Mouse (Mus musculus): ENCODE measurements at regions not wholly inside any gene's neighbourhood (a gene's known extent, or its start where the extent isn't known, plus 50 kb on each side); places are given as distances from the start of the nearest gene placed in this dataset.

- no peak for DNase-seq (ENCODE audit: low spot score)
These were observed 180.2 kb downstream of the Wdr11 start for GRCm38 (mm10) chr7:129771876-129772275.

GRCm38 (mm10) chr7:129772540-129773331 lies 181.1 kb downstream of the Wdr11 start:
- no peak for DNase-seq (ENCODE audit: low spot score)

- no peak for DNase-seq (ENCODE audit: low spot score)
These were observed 182.7 kb downstream of the Wdr11 start for GRCm38 (mm10) chr7:129774261-129774861.

- DNase-seq (ENCODE audit: low spot score) = no peak
These were observed 183.5 kb downstream of the Wdr11 start for GRCm38 (mm10) chr7:129775189-129775588.

GRCm38 (mm10) chr7:129778842-129779421 lies 187.3 kb downstream of the Wdr11 start:
- no peak for DNase-seq (ENCODE audit: low spot score)

GRCm38 (mm10) chr7:129779939-129780338 lies 188.3 kb downstream of the Wdr11 start:
- no peak for DNase-seq (ENCODE audit: low spot score)

- DNase-seq (ENCODE audit: low spot score) = no peak
These were observed 190.1 kb downstream of the Wdr11 start for GRCm38 (mm10) chr7:129781756-129782155.

GRCm38 (mm10) chr7:129784966-129785365 lies 193.3 kb downstream of the Wdr11 start:
- DNase-seq (ENCODE audit: low spot score) = no peak

- DNase-seq (ENCODE audit: low spot score) = no peak
These were observed 195.3 kb downstream of the Wdr11 start for GRCm38 (mm10) chr7:129787011-129787410.

- no peak for DNase-seq (ENCODE audit: low spot score)
These were observed 196.1 kb downstream of the Wdr11 start for GRCm38 (mm10) chr7:129787736-129788135.

GRCm38 (mm10) chr7:129789461-129789860 lies 197.8 kb downstream of the Wdr11 start:
- peak; percentile 10 for DNase-seq (ENCODE audit: low spot score)

GRCm38 (mm10) chr7:129790590-129791449 lies 199.2 kb downstream of the Wdr11 start:
- peak; percentile 47 for DNase-seq (ENCODE audit: low spot score)

GRCm38 (mm10) chr7:129791450-129791820 lies 199.8 kb downstream of the Wdr11 start:
- DNase-seq (ENCODE audit: low spot score) = no peak

- no peak for DNase-seq (ENCODE audit: low spot score)
These were observed 202.1 kb downstream of the Wdr11 start for GRCm38 (mm10) chr7:129793733-129794132.

GRCm38 (mm10) chr7:129794276-129794675 lies 202.6 kb downstream of the Wdr11 start:
- DNase-seq (ENCODE audit: low spot score) = no peak

- no peak for DNase-seq (ENCODE audit: low spot score)
These were observed 206.9 kb downstream of the Wdr11 start for GRCm38 (mm10) chr7:129798525-129798924.

- peak; percentile 13 for DNase-seq (ENCODE audit: low spot score)
These were observed 208.8 kb downstream of the Wdr11 start for GRCm38 (mm10) chr7:129800461-129800867.

- DNase-seq (ENCODE audit: low spot score) = no peak
These were observed 209.8 kb downstream of the Wdr11 start for GRCm38 (mm10) chr7:129801431-129801847.

- no peak for DNase-seq (ENCODE audit: low spot score)
These were observed 210.5 kb downstream of the Wdr11 start for GRCm38 (mm10) chr7:129802168-129802567.

GRCm38 (mm10) chr7:129805340-129805739 lies 213.7 kb downstream of the Wdr11 start:
- no peak for DNase-seq (ENCODE audit: low spot score)

- DNase-seq (ENCODE audit: low spot score) = no peak
These were observed 218.5 kb downstream of the Wdr11 start for GRCm38 (mm10) chr7:129810141-129810540.

- no peak for DNase-seq (ENCODE audit: low spot score)
These were observed 218.9 kb downstream of the Wdr11 start for GRCm38 (mm10) chr7:129810565-129810964.
